Mouse (Mus musculus) liver, postnatal 0 days (tissue): ENCODE results near the gene Mrgpra6.

Experiments used
- CTCF ChIP-seq: sonication (generic); IDR thresholded peaks from 2 replicates; pipeline ENCODE4 v1.5.1; 2016; ENCODE audit warnings: antibody characterized with exemption, low read depth
- EP300 ChIP-seq: IDR thresholded peaks from 2 replicates; pipeline ENCODE4 v1.6.1; 2016; ENCODE audit warnings: antibody characterized with exemption, low read depth, mild to moderate bottlenecking

- TF ChIP-seq CTCF, result no peak
- TF ChIP-seq EP300, result no peak
Observed at GRCm38 (mm10) chr7:47144299-47144698, 60.4 kb downstream of the Mrgpra6 start.
